ENCODE assay signal across 9 mouse cellular contexts in the genomic region with DNA sequence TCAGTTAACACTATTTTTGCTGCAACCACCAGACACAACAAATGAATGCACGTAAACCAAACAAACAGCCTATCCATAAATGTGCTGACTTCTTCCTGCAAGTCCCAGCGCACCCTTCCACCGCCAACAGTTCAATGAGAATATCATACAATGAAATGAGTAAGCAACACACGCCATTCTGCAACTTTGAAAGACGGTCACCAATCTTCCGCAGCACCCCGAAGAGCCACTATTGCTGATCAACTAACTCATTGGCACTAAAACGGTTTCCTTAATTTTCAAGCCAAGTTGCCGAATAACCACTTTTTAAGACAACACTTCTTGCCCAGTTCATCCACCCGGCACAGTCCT. TPM values are rescaled to one million over a fixed set of nuclear protein-coding genes. Genes with fewer than 3 reads are reported as not detected.
DNase-seq lines count a peak whose midpoint lies in the region; ATAC-seq lines count a peak whose summit lies in the region.
"Had no signal": no experiment of that assay in that cellular context is flagged by ENCODE, and none has a peak within 500 bp of the region (broad histone marks: within the 10 kb centered on the region; RNA-seq: fewer than 3 reads in every experiment).

No protein-coding gene starts in this region.

- H3K27ac ChIP-seq in heart, embryonic 15.5 days: peak overlapping the region; percentile 99
- H3K27ac ChIP-seq in liver, embryonic 13.5 days: peak overlapping the region; percentile 97
- H3K27ac ChIP-seq in stomach, embryonic 14.5 days (ENCODE audit: low read length): peak overlapping the region; percentile 99

- H3K4me2 ChIP-seq in heart, embryonic 15.5 days: peak overlapping the region; percentile 73
- H3K4me2 ChIP-seq in liver, embryonic 13.5 days: peak overlapping the region; percentile 98
- H3K4me2 ChIP-seq in stomach, embryonic 14.5 days (replicated peaks; ENCODE audit: low read depth, low read length): peak overlapping the region; percentile 62

- H3K4me3 ChIP-seq in heart, embryonic 15.5 days: peak overlapping the region; percentile 91
- H3K4me3 ChIP-seq in liver, embryonic 13.5 days (replicated peaks): peak overlapping the region; percentile 99
- H3K4me3 ChIP-seq in stomach, embryonic 14.5 days (ENCODE audit: low read depth, low read length): peak overlapping the region; percentile 93

- no peak for ATAC-seq in heart, embryonic 15.5 days (replicated peaks; ENCODE audit: insufficient number of reproducible peaks, insufficient read depth, low FRiP score, low read depth)
- no peak for ATAC-seq in liver, embryonic 13.5 days (ENCODE audit: low read depth)
- ATAC-seq in stomach, embryonic 14.5 days (ENCODE audit: insufficient number of reproducible peaks, insufficient read depth, low FRiP score, low read depth): no peak

- H3K36me3 ChIP-seq in heart, embryonic 15.5 days: no peaks in the 10 kb centered on the region
- no peaks in the 10 kb centered on the region for H3K36me3 ChIP-seq in liver, embryonic 13.5 days
- no peaks in the 10 kb centered on the region for H3K36me3 ChIP-seq in stomach, embryonic 14.5 days (ENCODE audit: control insufficient read depth, insufficient read depth, low read length)

- H3K9me3 ChIP-seq in heart, embryonic 15.5 days (replicated peaks): no peaks in the 10 kb centered on the region
- no peaks in the 10 kb centered on the region for H3K9me3 ChIP-seq in liver, embryonic 13.5 days (replicated peaks)
- no peaks in the 10 kb centered on the region for H3K9me3 ChIP-seq in stomach, embryonic 14.5 days (ENCODE audit: control insufficient read depth, low read depth, low read length)

- peak; percentile 23 for DNase-seq in cerebellum, adult 11-12 months
- DNase-seq in cerebellum, postnatal 25 days: no peak
- DNase-seq in thymus, postnatal 14 days: peak; percentile 38
- no peak for DNase-seq in thymus, postnatal 0 days (ENCODE audit: low spot score)
- peak; percentile 13 for DNase-seq in liver, embryonic 13.5 days
- no peak for DNase-seq in layer of hippocampus, adult 18-20 months (ENCODE audit: low spot score in 2 of 2)

- peak overlapping the region; percentile 98 for H3K9ac ChIP-seq in heart, embryonic 15.5 days
- peak overlapping the region; percentile 99 for H3K9ac ChIP-seq in liver, embryonic 13.5 days
- peak overlapping the region; percentile 95 for H3K9ac ChIP-seq in stomach, embryonic 14.5 days (replicated peaks; ENCODE audit: low read depth, low read length)

- H3K27me3 ChIP-seq in heart, embryonic 15.5 days: no peaks in the 10 kb centered on the region
- no peaks in the 10 kb centered on the region for H3K27me3 ChIP-seq in liver, embryonic 13.5 days
- no peaks in the 10 kb centered on the region for H3K27me3 ChIP-seq in stomach, embryonic 14.5 days (ENCODE audit: control insufficient read depth, insufficient read depth, low read length)

- under 1% methylated on average over 10 of the region's 10 CpGs for WGBS in heart, embryonic 15.5 days
- WGBS in liver, embryonic 13.5 days (ENCODE audit: insufficient replicate concordance): under 1% methylated on average over 10 of the region's 10 CpGs
- WGBS in stomach, embryonic 14.5 days: 1% methylated on average over 10 of the region's 10 CpGs

- H3K4me1 ChIP-seq in heart, embryonic 15.5 days (replicated peaks): peaks cover 15% of the 10 kb centered on the region
- H3K4me1 ChIP-seq in liver, embryonic 13.5 days (replicated peaks): peaks cover 42% of the 10 kb centered on the region
- peaks cover 6% of the 10 kb centered on the region; the same call in 1 of the 2 replicates for H3K4me1 ChIP-seq in stomach, embryonic 14.5 days (ENCODE audit: control insufficient read depth, insufficient read depth, low read length)

RNA-seq across cellular contexts. Expression of a gene that starts 1.2 kb away (rescaled TPM):
- polyA plus RNA-seq in thymus, postnatal 0 days (2015; fragmentation: Nextera tagmentation; extraction: Ambion mirVana): 15.2 and 21.4 TPM in 2 replicates
- polyA plus RNA-seq in heart, embryonic 15.5 days (2015; fragmentation: Nextera tagmentation; extraction: Ambion mirVana): 7.3 and 8.7 TPM in 2 replicates
- 5.6 and 6.3 TPM in 2 replicates for polyA plus RNA-seq in liver, embryonic 13.5 days (2015; fragmentation: Nextera tagmentation; extraction: Ambion mirVana)
- polyA plus RNA-seq in stomach, embryonic 14.5 days (2014; fragmentation: Nextera tagmentation; extraction: Ambion mirVana): 25.7 and 28.8 TPM in 2 replicates
- total RNA-seq in layer of hippocampus, adult 18-20 months (2021): 10 to 100 TPM; 74.0 to 78.1 TPM

RNA-seq across cellular contexts. Expression of a gene that starts 18.5 kb away (rescaled TPM):
- 0.10 and 0.22 TPM in 2 replicates for polyA plus RNA-seq in thymus, postnatal 0 days (2015; fragmentation: Nextera tagmentation; extraction: Ambion mirVana)
- 0.15 TPM in 1 of 2 replicates, not detected in the other for polyA plus RNA-seq in heart, embryonic 15.5 days (2015; fragmentation: Nextera tagmentation; extraction: Ambion mirVana)
- polyA plus RNA-seq in liver, embryonic 13.5 days (2015; fragmentation: Nextera tagmentation; extraction: Ambion mirVana): not detected in 2 replicates
- polyA plus RNA-seq in stomach, embryonic 14.5 days (2014; fragmentation: Nextera tagmentation; extraction: Ambion mirVana): 0.17 TPM in 1 of 2 replicates, not detected in the other
- under 1 TPM; 0.32 to 0.38 TPM for total RNA-seq in layer of hippocampus, adult 18-20 months (2021)
- total RNA-seq: left cerebral cortex, postnatal 14 days had no signal

Comparison
In these comparisons a context has a peak if more than half of its experiments do, and no peak if none do; other contexts are left out.
1. DNase-seq: peak in cerebellum, adult 11-12 months (single experiment), thymus, postnatal 14 days (single experiment) and liver, embryonic 13.5 days (single experiment); none in cerebellum, postnatal 25 days (0 of 2), thymus, postnatal 0 days (single experiment) and layer of hippocampus, adult 18-20 months (0 of 2).
2. Peak in every context shown above with its lines, with median percentiles within 50 percentile points of each other: H3K27ac ChIP-seq, H3K4me2 ChIP-seq, H3K4me3 ChIP-seq and H3K9ac ChIP-seq.